Mouse (Mus musculus) midbrain, postnatal 0 days (tissue): Measurements from ENCODE around the gene Wnk1. TPM values are rescaled to one million over a fixed set of nuclear protein-coding genes. Genes with fewer than 3 reads are reported as not detected.

Experiments
- ATAC-seq: fragments of 200-750 bp; cut with Nextera tagmentation; 2 replicates; pipeline ENCODE4 v1.8.0; 2017; ENCODE audit warnings: moderate number of reproducible peaks, mild to moderate bottlenecking, moderate TSS enrichment, moderate library complexity; ENCODE audit not compliant: low FRiP score
- DNase-seq: peaks from one replicate; pipeline ENCODE4 v3.0.0-alpha.2; 2015; ENCODE audit warnings: low spot score
- H3K27ac ChIP-seq: fragments of 300-500 bp; sonication (generic); 2 replicates; pipeline ENCODE4 v1.5.1; 2014; ENCODE audit warnings: low read depth, mild to moderate bottlenecking, low read length, mixed read lengths
- H3K27me3 ChIP-seq: fragments of 300-500 bp; sonication (generic); 2 replicates; pipeline ENCODE4 v1.6.1; 2014; ENCODE audit warnings: low read length, control low read depth, mixed read lengths; ENCODE audit not compliant: insufficient read depth
- H3K36me3 ChIP-seq: fragments of 300-500 bp; sonication (generic); 2 replicates; pipeline ENCODE4 v1.6.1; 2014; ENCODE audit warnings: low read length, control low read depth, mixed read lengths; ENCODE audit not compliant: insufficient read depth
- H3K4me1 ChIP-seq: fragments of 300-500 bp; sonication (generic); 2 replicates; pipeline ENCODE4 v1.6.1; 2014; ENCODE audit warnings: mild to moderate bottlenecking, control low read depth, antibody characterized with exemption, low read length, mixed read lengths; ENCODE audit not compliant: insufficient read depth
- H3K4me2 ChIP-seq: fragments of 300-500 bp; sonication (generic); 2 replicates; pipeline ENCODE4 v1.6.1; 2014; ENCODE audit warnings: low read depth, mild to moderate bottlenecking, low read length, mixed read lengths; ENCODE audit not compliant: poor library complexity, severe bottlenecking
- H3K4me3 ChIP-seq: fragments of 300-500 bp; sonication (generic); 2 replicates; pipeline ENCODE4 v1.5.1; 2014; ENCODE audit warnings: low read depth, mild to moderate bottlenecking, low read length, moderate library complexity
- H3K9ac ChIP-seq: fragments of 300-500 bp; sonication (generic); replicated peaks from 2 replicates; pipeline ENCODE4 v1.6.1; 2014; ENCODE audit warnings: mild to moderate bottlenecking, low read length, moderate library complexity, mixed read lengths; ENCODE audit not compliant: poor library complexity, severe bottlenecking
- H3K9me3 ChIP-seq: fragments of 300-500 bp; sonication (generic); 2 replicates; pipeline ENCODE4 v1.6.1; 2016; ENCODE audit warnings: low read length, control low read depth
- CTCF ChIP-seq: IDR thresholded peaks from 2 replicates; pipeline ENCODE4 v1.5.1; 2016; ENCODE audit warnings: antibody characterized with exemption, mild to moderate bottlenecking
- WGBS: fragments of 180-500 bp; shearing (Covaris S2); extraction: QIAGEN DNeasy Blood & Tissue Kit; methylation state at CpG from one replicate; pipeline ENCODE4 v1.1.7; 2014; 5-methylcytosine and 5-hydroxymethylcytosine counted together
- polyA plus RNA-seq: library from polyadenylated mRNA; unstranded; fragments of >200 nt; fragmentation: Nextera tagmentation; extraction: Ambion mirVana; gene quantifications from 2 replicates; pipeline ENCODE4 v1.2.1, GENCODE M21; 2015
- total RNA-seq: library from RNA; depleted of rRNA; stranded (reverse); fragments of >200 nt; gene quantifications from 2 replicates; pipeline ENCODE4 v1.2.3, GENCODE M21; 2014

Gene Wnk1
- total and polyA plus RNA-seq, 2 experiments from 2014 or later: 43.4 to 122 TPM

DNA sequence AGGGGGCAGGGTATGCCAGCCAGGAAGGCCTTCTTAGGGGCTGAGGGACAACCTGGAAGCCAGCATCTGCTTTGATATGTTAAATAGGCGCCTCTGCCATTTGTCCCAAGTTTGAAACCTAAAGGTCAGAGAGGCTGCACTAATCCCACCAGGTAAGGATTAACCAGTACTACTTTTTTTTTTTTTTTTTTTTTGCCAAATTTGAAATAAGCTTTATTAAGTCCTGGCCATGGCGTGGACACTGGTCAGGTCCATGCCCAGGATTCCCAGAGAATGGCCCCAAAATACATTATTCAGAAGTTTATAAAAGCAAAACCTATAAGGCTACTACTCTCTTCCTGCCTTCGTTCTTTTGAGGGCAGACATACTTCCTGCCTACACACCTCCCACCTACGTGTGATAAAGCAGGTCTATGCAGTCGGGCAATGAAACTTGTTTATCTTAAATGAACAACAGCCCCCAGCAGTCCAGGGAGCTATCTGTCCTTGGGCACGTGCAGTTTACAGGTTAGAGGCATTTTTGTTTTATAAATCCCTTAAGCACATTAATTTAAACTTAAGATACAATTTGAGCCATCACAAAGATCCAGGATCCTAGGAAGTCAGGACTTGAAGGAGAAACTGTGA, 27.2 kb upstream of the Wnk1 start:
- H3K36me3 ChIP-seq: no peaks in the 10 kb centered on the region
- ATAC-seq (no peak), DNase-seq (no peak)
- no peaks in the 10 kb centered on the region for H3K27me3 ChIP-seq
- no peak overlapping the region for H3K27ac ChIP-seq
- TF ChIP-seq CTCF: no peak
- H3K9ac ChIP-seq: no peak overlapping the region
- 80% methylated on average over 6 of the region's 6 CpGs for WGBS
- no peaks in the 10 kb centered on the region for H3K4me1 ChIP-seq
- no peaks in the 10 kb centered on the region for H3K9me3 ChIP-seq
- H3K4me2 ChIP-seq: no peak overlapping the region
- H3K4me3 ChIP-seq: no peak overlapping the region

DNA sequence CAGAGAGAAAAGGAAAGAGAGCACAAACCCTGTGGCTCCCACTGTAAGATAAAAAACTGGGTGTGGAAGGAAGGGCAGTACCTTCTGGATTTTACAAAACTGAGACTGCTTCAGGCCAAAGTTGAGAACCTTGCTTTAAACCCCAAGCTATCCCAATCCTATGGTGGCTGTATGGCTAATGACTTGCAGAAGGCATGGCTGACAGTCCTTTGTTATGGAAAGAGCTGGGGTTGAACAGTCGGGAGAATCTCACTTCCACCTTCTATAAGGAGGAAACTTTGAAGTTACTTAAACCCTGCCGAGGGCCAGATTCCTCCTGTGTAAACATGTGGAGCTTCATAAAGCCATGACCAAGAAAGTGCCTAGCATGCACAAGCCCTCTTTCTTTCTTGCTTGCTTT, 26.2 kb upstream of the Wnk1 start:
- TF ChIP-seq CTCF: no peak
- Histone ChIP-seq H3K27me3 (no peaks in the 10 kb centered on the region), H3K9ac (no peak overlapping the region), H3K4me2 (no peak overlapping the region), H3K36me3 (no peaks in the 10 kb centered on the region), H3K27ac (no peak overlapping the region), H3K4me3 (no peak overlapping the region), H3K9me3 (no peaks in the 10 kb centered on the region), H3K4me1 (no peaks in the 10 kb centered on the region)
- no peak for DNase-seq
- 32% methylated on average over 2 of the region's 2 CpGs for WGBS
- no peak for ATAC-seq

DNA sequence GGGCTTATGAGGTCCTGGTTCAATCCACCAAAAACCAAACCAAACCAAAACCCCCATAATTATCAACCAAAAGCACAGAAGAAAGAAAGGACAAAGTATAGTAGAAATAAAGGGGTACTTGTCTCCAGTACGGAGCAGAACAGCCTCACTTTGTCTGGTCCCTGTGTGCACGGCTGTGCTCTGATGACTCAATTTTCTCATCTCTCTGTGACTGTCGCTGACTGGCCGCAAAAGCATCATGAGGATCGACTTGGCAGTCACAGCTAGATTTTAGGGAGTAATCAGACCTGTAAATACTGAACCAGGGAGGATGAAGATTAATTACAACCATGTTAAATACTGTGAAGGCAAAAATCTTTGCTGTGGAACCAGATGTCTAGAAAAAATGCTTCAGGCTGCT, 24.5 kb upstream of the Wnk1 start:
- ATAC-seq (no peak), DNase-seq (no peak)
- Histone ChIP-seq H3K27ac (no peak overlapping the region), H3K4me2 (no peak overlapping the region), H3K9me3 (no peaks in the 10 kb centered on the region), H3K4me1 (no peaks in the 10 kb centered on the region), H3K9ac (no peak overlapping the region), H3K4me3 (no peak overlapping the region), H3K27me3 (no peaks in the 10 kb centered on the region), H3K36me3 (no peaks in the 10 kb centered on the region)
- WGBS: 83% methylated on average over 5 of the region's 5 CpGs
- TF ChIP-seq CTCF: no peak

DNA sequence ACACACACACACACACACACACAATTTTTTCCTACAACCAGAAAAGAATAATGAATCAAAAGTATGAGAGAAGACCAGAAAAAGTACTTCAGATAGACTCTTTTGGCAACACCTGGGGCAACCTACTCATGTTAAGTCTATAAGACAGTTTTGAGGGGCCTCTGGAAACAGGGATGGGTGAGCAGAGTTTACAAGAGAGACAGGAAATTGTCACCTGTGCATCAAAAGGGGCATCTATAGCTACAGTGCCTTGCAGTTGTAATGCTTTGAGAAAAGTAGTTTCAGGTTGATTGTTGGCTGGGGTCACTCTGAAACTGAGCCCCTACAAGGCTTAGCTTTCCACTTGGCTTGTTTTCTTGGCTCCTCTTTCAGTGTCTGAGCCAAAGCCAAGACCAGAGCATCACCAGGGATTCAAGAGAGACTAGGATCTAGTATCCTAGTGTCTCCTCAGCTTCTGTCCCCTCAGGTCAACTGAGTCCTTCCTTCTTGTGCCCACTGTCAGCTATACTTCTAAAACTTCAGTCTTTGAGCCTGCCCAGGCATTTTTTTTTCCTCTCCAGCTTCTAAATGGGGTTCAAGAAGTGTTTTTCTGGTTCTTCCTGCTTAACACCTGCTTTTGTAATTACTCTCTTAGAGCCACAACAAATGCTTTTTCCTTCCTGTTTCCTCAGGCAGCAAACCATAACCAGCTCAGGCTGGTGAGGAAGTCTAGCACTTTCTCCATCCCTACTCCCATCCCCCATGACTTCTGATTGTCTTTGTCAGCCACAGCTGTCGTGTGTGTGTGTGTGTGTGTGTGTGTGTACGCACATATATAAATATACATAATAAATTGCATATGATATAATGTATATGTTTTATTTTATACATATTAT, 17.4 kb upstream of the Wnk1 start:
- TF ChIP-seq CTCF: no peak
- WGBS: 75% methylated on average over 2 of the region's 2 CpGs
- Histone ChIP-seq H3K27ac (no peak overlapping the region), H3K9me3 (no peaks in the 10 kb centered on the region), H3K4me1 (no peaks in the 10 kb centered on the region), H3K4me2 (no peak overlapping the region), H3K4me3 (no peak overlapping the region), H3K9ac (no peak overlapping the region), H3K27me3 (no peaks in the 10 kb centered on the region), H3K36me3 (no peaks in the 10 kb centered on the region)
- DNase-seq (peak; percentile 5), ATAC-seq (no peak)

DNA sequence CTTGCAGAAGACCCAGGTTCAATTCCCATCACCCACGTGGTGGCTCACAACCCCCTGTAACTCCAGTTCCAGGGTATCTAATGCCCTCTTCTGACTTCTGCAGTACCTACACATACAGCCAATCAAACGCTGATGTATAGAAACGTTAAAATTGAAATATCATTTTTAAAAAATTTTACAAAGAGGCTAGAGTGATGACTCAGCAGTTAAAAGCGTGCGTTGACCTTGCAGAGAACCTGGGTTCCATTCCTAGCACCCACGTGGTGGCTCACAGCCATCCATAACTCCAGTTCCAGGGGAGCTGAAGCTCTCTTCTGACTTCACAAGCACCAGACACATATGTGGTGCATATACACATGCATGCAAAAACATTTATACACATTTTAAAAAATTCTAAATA, 15.9 kb upstream of the Wnk1 start:
- Histone ChIP-seq H3K9me3 (no peaks in the 10 kb centered on the region), H3K4me1 (no peaks in the 10 kb centered on the region), H3K36me3 (no peaks in the 10 kb centered on the region), H3K27me3 (no peaks in the 10 kb centered on the region), H3K4me3 (no peak overlapping the region), H3K4me2 (no peak overlapping the region), H3K27ac (no peak overlapping the region), H3K9ac (no peak overlapping the region)
- no peak for TF ChIP-seq CTCF
- DNase-seq (no peak), ATAC-seq (no peak)
- 88% methylated on average over 6 of the region's 6 CpGs for WGBS

DNA sequence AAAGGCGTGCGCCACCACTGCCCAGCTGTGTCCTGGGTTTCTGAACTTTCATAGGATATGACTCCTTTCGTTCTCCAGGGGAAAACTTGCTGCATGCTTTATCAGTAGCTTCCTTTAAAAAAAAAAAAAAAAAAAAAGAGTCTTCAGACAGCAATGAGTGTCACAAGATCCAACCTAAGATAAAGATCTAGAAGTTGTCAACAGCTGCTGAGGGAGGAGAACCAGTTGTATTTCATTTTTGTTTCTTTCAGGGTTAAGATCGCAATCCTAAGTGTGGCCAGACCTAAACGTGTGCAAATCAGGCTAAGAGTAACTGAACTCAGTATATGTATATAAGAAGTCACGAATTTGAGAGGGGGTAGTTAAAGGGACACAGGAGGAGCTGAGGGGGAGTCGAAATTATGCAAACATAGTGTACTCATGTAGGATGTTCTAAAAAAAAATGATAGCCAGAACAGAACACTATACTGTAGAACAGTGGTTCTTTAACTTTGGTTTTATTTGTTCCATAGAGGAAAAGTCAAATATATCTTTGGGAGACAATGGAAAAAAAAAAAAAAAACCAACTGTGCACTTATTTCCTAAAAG, 9.3 kb upstream of the Wnk1 start:
- 89% methylated on average over 7 of the region's 7 CpGs for WGBS

More for the DNA sequence above, 9.3 kb upstream of the Wnk1 start:
- Histone ChIP-seq H3K4me3 (no peak overlapping the region), H3K36me3 (no peaks in the 10 kb centered on the region), H3K4me2 (no peak overlapping the region), H3K27me3 (no peaks in the 10 kb centered on the region), H3K4me1 (no peaks in the 10 kb centered on the region), H3K27ac (no peak overlapping the region), H3K9ac (no peak overlapping the region), H3K9me3 (no peaks in the 10 kb centered on the region)
- DNase-seq (no peak), ATAC-seq (no peak)
- TF ChIP-seq CTCF: no peak
